7 mouse cellular contexts compared by ENCODE assay signal in genomic region chr3:59121067-59121730, GRCm38 (mm10). TPM values are rescaled to one million over a fixed set of nuclear protein-coding genes. Genes with fewer than 3 reads are reported as not detected.
DNase-seq lines count a peak whose midpoint lies in the region; ATAC-seq and TF ChIP-seq lines count a peak whose summit lies in the region.

No protein-coding gene starts in this region.

- no peak overlapping the region for H3K4me2 ChIP-seq in lung, embryonic 16.5 days (ENCODE audit: low read depth, low read length)
- H3K4me2 ChIP-seq in heart, embryonic 16.5 days (ENCODE audit: low read depth, low read length): no peak overlapping the region
- no peak overlapping the region for H3K4me2 ChIP-seq in neural tube, embryonic 14.5 days (ENCODE audit: low read depth, low read length)

- peak overlapping the region; percentile 47 for H3K27ac ChIP-seq in lung, embryonic 16.5 days (ENCODE audit: low read length)
- peak overlapping the region; percentile 58 for H3K27ac ChIP-seq in heart, embryonic 16.5 days (ENCODE audit: low read length)
- no peak overlapping the region for H3K27ac ChIP-seq in neural tube, embryonic 14.5 days (ENCODE audit: low read depth, low read length)

- no peak for DNase-seq in lung, adult 2 months
- peak; percentile 26 for DNase-seq in embryo, embryonic 11 days
- no peak for DNase-seq in adrenal gland, postnatal 25 days
- DNase-seq in cerebellum, postnatal 14 days: no peak

- H3K36me3 ChIP-seq in lung, embryonic 16.5 days (ENCODE audit: control insufficient read depth, insufficient read depth, low read length): no peaks in the 10 kb centered on the region
- H3K36me3 ChIP-seq in heart, embryonic 16.5 days (ENCODE audit: control insufficient read depth, insufficient read depth): no peaks in the 10 kb centered on the region
- no peaks in the 10 kb centered on the region for H3K36me3 ChIP-seq in neural tube, embryonic 14.5 days (ENCODE audit: control insufficient read depth, insufficient read depth, low read length)

- TF ChIP-seq POLR2A in lung, adult 2 months (IDR thresholded peaks at IDR 0.05; ENCODE audit: borderline replicate concordance, extremely low read depth, low read depth, low read length): no peak

- H3K9me3 ChIP-seq in lung, embryonic 16.5 days (ENCODE audit: control insufficient read depth, low read length): no peaks in the 10 kb centered on the region
- no peaks in the 10 kb centered on the region for H3K9me3 ChIP-seq in heart, embryonic 16.5 days (replicated peaks; ENCODE audit: control insufficient read depth, low read length)
- H3K9me3 ChIP-seq in neural tube, embryonic 14.5 days (ENCODE audit: control insufficient read depth, low read length): no peaks in the 10 kb centered on the region

- peaks cover 24% of the 10 kb centered on the region for H3K4me1 ChIP-seq in lung, embryonic 16.5 days (replicated peaks; ENCODE audit: control insufficient read depth, insufficient read depth, low read length)
- H3K4me1 ChIP-seq in lung, adult 2 months (ENCODE audit: control insufficient read depth, insufficient read depth, low read length): no peaks in the 10 kb centered on the region; the same call in 1 of the 2 replicates
- H3K4me1 ChIP-seq in heart, embryonic 16.5 days (ENCODE audit: control insufficient read depth, insufficient read depth, low read length): peaks cover 17% of the 10 kb centered on the region
- H3K4me1 ChIP-seq in neural tube, embryonic 14.5 days (ENCODE audit: control insufficient read depth, insufficient read depth, low read length): no peaks in the 10 kb centered on the region

- TF ChIP-seq CTCF in lung, adult 2 months (IDR thresholded peaks at IDR 0.05; ENCODE audit: insufficient read depth, low read length): no peak

- H3K27me3 ChIP-seq in lung, embryonic 16.5 days (ENCODE audit: control insufficient read depth, insufficient read depth, low read depth, low read length): no peaks in the 10 kb centered on the region
- no peaks in the 10 kb centered on the region for H3K27me3 ChIP-seq in heart, embryonic 16.5 days (ENCODE audit: control insufficient read depth, insufficient read depth, low read length)
- no peaks in the 10 kb centered on the region for H3K27me3 ChIP-seq in neural tube, embryonic 14.5 days (ENCODE audit: control insufficient read depth, insufficient read depth, low read length)

- H3K4me3 ChIP-seq in lung, embryonic 16.5 days (ENCODE audit: low read length): no peak overlapping the region
- H3K4me3 ChIP-seq in lung, adult 2 months (replicated peaks; ENCODE audit: extremely low read depth, low read depth, low read length): no peak overlapping the region
- no peak overlapping the region for H3K4me3 ChIP-seq in heart, embryonic 16.5 days (ENCODE audit: low read length)
- no peak overlapping the region for H3K4me3 ChIP-seq in neural tube, embryonic 14.5 days (ENCODE audit: low read depth, low read length)

- no peak overlapping the region for H3K9ac ChIP-seq in lung, embryonic 16.5 days (ENCODE audit: low read length)
- no peak overlapping the region for H3K9ac ChIP-seq in heart, embryonic 16.5 days (ENCODE audit: low read length)
- H3K9ac ChIP-seq in neural tube, embryonic 14.5 days (replicated peaks; ENCODE audit: low read depth, low read length): no peak overlapping the region

- WGBS in lung, embryonic 16.5 days: 21% methylated on average over 7 of the region's 7 CpGs
- WGBS in lung, adult 2 months: 32% methylated on average over 7 of the region's 7 CpGs
- 47% methylated on average over 7 of the region's 7 CpGs for WGBS in heart, embryonic 16.5 days
- WGBS in neural tube, embryonic 14.5 days: 41% methylated on average over 7 of the region's 7 CpGs

- ATAC-seq in lung, embryonic 16.5 days (ENCODE audit: low read depth): peak; percentile 59
- ATAC-seq in heart, embryonic 16.5 days (replicated peaks; ENCODE audit: extremely low read depth, insufficient read depth, low FRiP score): no peak
- peak; percentile 33; the same call in 1 of the 2 replicates for ATAC-seq in neural tube, embryonic 14.5 days (ENCODE audit: low read depth)

RNA-seq across cellular contexts. Expression of gene Gpr171, which starts 19.6 kb away (rescaled TPM):
- 1.4 and 1.8 TPM in 2 replicates for polyA plus RNA-seq in lung, embryonic 16.5 days (2015; fragmentation: Nextera tagmentation; extraction: Ambion mirVana)
- polyA plus RNA-seq in lung, adult 2 months (2012; rRNA removed): 0.86 and 0.90 TPM in 2 replicates
- 1.5 and 3.5 TPM in 2 replicates for polyA plus RNA-seq in heart, embryonic 16.5 days (2015; fragmentation: Nextera tagmentation; extraction: Ambion mirVana)
- 1.8 and 2.0 TPM in 2 replicates for polyA plus RNA-seq in neural tube, embryonic 14.5 days (2014; fragmentation: Nextera tagmentation; extraction: Ambion mirVana)
- 0.18 TPM in 1 of 2 replicates, not detected in the other for total RNA-seq in adrenal gland, postnatal 25 days (2021)

RNA-seq across cellular contexts. Expression of gene P2ry14, which starts 32.2 kb away (rescaled TPM):
- 29.7 and 31.3 TPM in 2 replicates for polyA plus RNA-seq in lung, embryonic 16.5 days (2015; fragmentation: Nextera tagmentation; extraction: Ambion mirVana)
- polyA plus RNA-seq in lung, adult 2 months (2012; rRNA removed): 4.6 and 8.0 TPM in 2 replicates
- polyA plus RNA-seq in heart, embryonic 16.5 days (2015; fragmentation: Nextera tagmentation; extraction: Ambion mirVana): 2.8 and 4.0 TPM in 2 replicates
- 5.7 and 6.2 TPM in 2 replicates for polyA plus RNA-seq in neural tube, embryonic 14.5 days (2014; fragmentation: Nextera tagmentation; extraction: Ambion mirVana)
- total RNA-seq in adrenal gland, postnatal 25 days (2021): 6.8 and 15.7 TPM in 2 replicates
